Mouse (Mus musculus) midbrain, embryonic 11.5 days (tissue): ENCODE data around the gene Map3k3. TPM values are rescaled to one million over a fixed set of nuclear protein-coding genes. Genes with fewer than 3 reads are reported as not detected.

Source experiments
- ATAC-seq: fragments of 200-750 bp; cut with Nextera tagmentation; 2 replicates; pipeline ENCODE4 v1.8.0; 2017; ENCODE audit warnings: moderate TSS enrichment, moderate library complexity; ENCODE audit not compliant: low FRiP score
- DNase-seq: peaks from one replicate; pipeline ENCODE4 v3.0.0; 2015; ENCODE audit warnings: low spot score; ENCODE audit errors: missing footprints
- H3K27ac ChIP-seq: fragments of 300-500 bp; sonication (generic); 2 replicates; pipeline ENCODE4 v1.5.1; 2014; ENCODE audit warnings: low read depth, low read length
- H3K27me3 ChIP-seq: fragments of 300-500 bp; sonication (generic); 2 replicates; pipeline ENCODE4 v1.6.1; 2014; ENCODE audit warnings: mild to moderate bottlenecking, low read length, moderate library complexity, mixed read lengths; ENCODE audit not compliant: control insufficient read depth, insufficient read depth
- H3K36me3 ChIP-seq: fragments of 300-500 bp; sonication (generic); 2 replicates; pipeline ENCODE4 v1.6.1; 2014; ENCODE audit warnings: mild to moderate bottlenecking, low read length, moderate library complexity, mixed read lengths; ENCODE audit not compliant: control insufficient read depth, insufficient read depth
- H3K4me1 ChIP-seq: fragments of 300-500 bp; sonication (generic); 2 replicates; pipeline ENCODE4 v1.6.1; 2014; ENCODE audit warnings: low read length; ENCODE audit not compliant: control insufficient read depth, insufficient read depth
- H3K4me2 ChIP-seq: fragments of 300-500 bp; sonication (generic); 2 replicates; pipeline ENCODE4 v1.6.1; 2014; ENCODE audit warnings: mild to moderate bottlenecking, moderate library complexity
- H3K4me3 ChIP-seq: fragments of 300-500 bp; sonication (generic); 2 replicates; pipeline ENCODE4 v1.5.1; 2014; ENCODE audit warnings: low read depth, low read length
- H3K9ac ChIP-seq: fragments of 300-500 bp; sonication (generic); 2 replicates; pipeline ENCODE4 v1.6.1; 2014; ENCODE audit warnings: low read length
- H3K9me3 ChIP-seq: fragments of 300-500 bp; sonication (generic); 2 replicates; pipeline ENCODE4 v1.6.1; 2016; ENCODE audit warnings: low read length; ENCODE audit not compliant: control insufficient read depth
- WGBS: fragments of 180-500 bp; shearing (Covaris S2); extraction: QIAGEN DNeasy Blood & Tissue Kit; methylation state at CpG from one replicate; pipeline ENCODE4 v1.1.7; 2014; 5-methylcytosine and 5-hydroxymethylcytosine counted together
- polyA plus RNA-seq: library from polyadenylated mRNA; unstranded; fragments of >200 nt; fragmentation: Nextera tagmentation; extraction: Ambion mirVana; gene quantifications from 2 replicates; pipeline ENCODE4 v1.2.1, GENCODE M21; 2014

The Map3k3 gene
- polyA plus RNA-seq, 1 experiment from 2014 or later = 16.8 TPM

GRCm38 (mm10) chr11:106201337-106202122 is 117.1 kb downstream of the Map3k3 start:
- no peak overlapping the region for H3K4me3 ChIP-seq
- no peaks in the 10 kb centered on the region for H3K27me3 ChIP-seq
- no peak overlapping the region for H3K27ac ChIP-seq
- no peak overlapping the region for H3K9ac ChIP-seq
- no peaks in the 10 kb centered on the region for H3K4me1 ChIP-seq
- 96% methylated on average over 19 of the region's 19 CpGs for WGBS
- DNase-seq (no peak), ATAC-seq (no peak)
- no peaks in the 10 kb centered on the region for H3K9me3 ChIP-seq
- H3K4me2 ChIP-seq = no peak overlapping the region
- H3K36me3 ChIP-seq = peaks cover 23% of the 10 kb centered on the region

DNA sequence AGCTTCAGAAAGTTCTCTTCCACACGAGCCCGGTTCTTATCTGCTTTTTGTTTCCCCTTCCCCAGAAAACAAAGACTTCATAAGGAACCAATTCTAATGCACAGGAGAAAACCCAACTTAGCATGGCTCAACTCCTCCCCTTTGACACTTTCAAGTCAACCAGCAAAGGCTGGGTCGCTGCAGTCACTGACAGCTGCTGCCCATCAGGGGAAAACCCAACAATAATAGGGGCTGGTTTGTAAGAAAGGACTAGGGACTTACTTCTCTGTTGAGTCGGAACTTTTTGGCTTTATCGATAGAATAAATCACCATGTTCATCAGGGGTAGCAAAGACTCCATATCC is 117.7 kb downstream of the Map3k3 start, which contains the start of gene Strada:
Gene Strada, minus strand, starts transcription at position 46 of the 343 bp plus-strand sequence.
- Histone ChIP-seq H3K27me3 (no peaks in the 10 kb centered on the region), H3K27ac (no peak within 1 kb of the TSS), H3K9me3 (no peaks in the 10 kb centered on the region), H3K4me3 (no peak within 1 kb of the TSS), H3K9ac (no peak within 1 kb of the TSS), H3K4me1 (no peaks in the 10 kb centered on the region), H3K4me2 (no peak within 1 kb of the TSS), H3K36me3 (peaks cover 25% of the 10 kb centered on the region)
- 88% methylated on average over 5 of the region's 5 CpGs for WGBS
- no peak for ATAC-seq
- DNase-seq = no peak

Other genes starting within 250 kb of the Map3k3 start
- 10.1 and 11.6 TPM in 2 replicates for gene Cyb561, start 131.3 kb upstream of the Map3k3 start, polyA plus RNA-seq
- gene Ace, start 116.7 kb upstream of the Map3k3 start, polyA plus RNA-seq = 0.57 and 0.89 TPM in 2 replicates
- not detected in 2 replicates for gene Ace3, start 89.9 kb upstream of the Map3k3 start, polyA plus RNA-seq
- gene Kcnh6, start 76.5 kb upstream of the Map3k3 start, polyA plus RNA-seq = 0.21 and 0.29 TPM in 2 replicates
- 72.7 and 76.1 TPM in 2 replicates for gene Dcaf7, start 47.7 kb upstream of the Map3k3 start, polyA plus RNA-seq
- 10.5 and 11.1 TPM in 2 replicates for gene Taco1, start 18.6 kb upstream of the Map3k3 start, polyA plus RNA-seq
- not detected in 2 replicates for gene Gm10840, start 76.2 kb downstream of the Map3k3 start, polyA plus RNA-seq
- gene Limd2, start 76.2 kb downstream of the Map3k3 start, polyA plus RNA-seq = 301 and 308 TPM in 2 replicates
- gene Strada, start 117.6 kb downstream of the Map3k3 start, polyA plus RNA-seq = 38.4 and 40.5 TPM in 2 replicates
- 74.1 and 76.4 TPM in 2 replicates for gene Ccdc47, start 131.7 kb downstream of the Map3k3 start, polyA plus RNA-seq
- 105 and 110 TPM in 2 replicates for gene Ddx42, start 132.3 kb downstream of the Map3k3 start, polyA plus RNA-seq
- gene Ftsj3, start 171.5 kb downstream of the Map3k3 start, polyA plus RNA-seq = 67.3 and 71.4 TPM in 2 replicates
- 396 and 404 TPM in 2 replicates for gene Psmc5, start 171.5 kb downstream of the Map3k3 start, polyA plus RNA-seq
- 23.0 and 26.5 TPM in 2 replicates for gene Smarcd2, start 188.4 kb downstream of the Map3k3 start, polyA plus RNA-seq
- gene Tcam1, start 192.1 kb downstream of the Map3k3 start, polyA plus RNA-seq = 0.04 TPM in 2 replicates
- not detected in 2 replicates for gene Gh, start 217.3 kb downstream of the Map3k3 start, polyA plus RNA-seq
- 1.2 and 1.8 TPM in 2 replicates for gene Cd79b, start 230.1 kb downstream of the Map3k3 start, polyA plus RNA-seq